In the genomic region with DNA sequence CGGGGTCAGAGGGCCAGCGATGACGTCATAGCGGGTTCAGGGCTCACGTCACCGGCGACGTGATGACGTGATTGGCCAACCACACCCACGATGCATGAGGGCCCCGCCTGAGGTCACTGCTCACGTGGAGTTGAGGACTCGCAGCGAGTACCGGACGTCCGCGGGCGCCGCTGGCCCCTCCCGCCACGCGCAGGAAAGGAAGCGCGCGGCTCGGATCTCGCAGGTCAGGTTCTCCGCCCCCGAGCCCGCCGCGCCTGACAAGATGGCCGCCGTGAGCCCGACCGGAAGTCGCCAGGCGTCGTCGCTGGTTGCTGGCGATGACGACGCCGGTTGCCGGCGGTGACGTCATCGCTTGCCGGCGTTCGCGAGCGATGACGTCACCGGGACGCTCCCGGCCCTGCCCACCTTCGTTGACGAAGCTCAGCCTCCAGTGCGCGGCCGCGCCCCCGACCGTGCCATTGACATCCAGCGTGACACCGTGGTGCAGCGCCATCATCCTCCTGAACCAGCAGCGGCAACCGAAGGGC, we compare ENCODE assay signal across 8 mouse cellular contexts. TPM values are rescaled to one million over a fixed set of nuclear protein-coding genes. Genes with fewer than 3 reads are reported as not detected.
DNase-seq lines count a peak whose midpoint lies in the region; ATAC-seq lines count a peak whose summit lies in the region.

No protein-coding gene starts in this region.

- H3K36me3 ChIP-seq in embryonic facial prominence, embryonic 13.5 days = no peaks in the 10 kb centered on the region
- no peaks in the 10 kb centered on the region for H3K36me3 ChIP-seq in heart, embryonic 16.5 days (ENCODE audit: control insufficient read depth, insufficient read depth)
- no peaks in the 10 kb centered on the region for H3K36me3 ChIP-seq in liver, embryonic 15.5 days (replicated peaks)
- H3K36me3 ChIP-seq in neural tube, embryonic 13.5 days = no peaks in the 10 kb centered on the region

- DNase-seq in B cell, adult 2 months = peak; percentile 88 to 89
- DNase-seq in adrenal gland, postnatal 10 days = peak; percentile 85
- peak; percentile 90 for DNase-seq in kidney, postnatal 10 days
- DNase-seq in telencephalon, adult 2 months (ENCODE audit: low read depth, low spot score) = peak; percentile 66

- WGBS in embryonic facial prominence, embryonic 13.5 days = 2% methylated on average over 71 of the region's 71 CpGs
- 3% methylated on average over 71 of the region's 71 CpGs for WGBS in heart, embryonic 16.5 days
- WGBS in liver, embryonic 15.5 days (ENCODE audit: insufficient replicate concordance) = 1% methylated on average over 71 of the region's 71 CpGs
- WGBS in neural tube, embryonic 13.5 days = 3% methylated on average over 67 of the region's 71 CpGs

- H3K27me3 ChIP-seq in embryonic facial prominence, embryonic 13.5 days = no peaks in the 10 kb centered on the region
- no peaks in the 10 kb centered on the region for H3K27me3 ChIP-seq in heart, embryonic 16.5 days (ENCODE audit: control insufficient read depth, insufficient read depth, low read length)
- H3K27me3 ChIP-seq in liver, embryonic 15.5 days = peaks cover 5% of the 10 kb centered on the region; the same call in 1 of the 2 replicates
- H3K27me3 ChIP-seq in neural tube, embryonic 13.5 days = no peaks in the 10 kb centered on the region

- peak overlapping the region; percentile 82 for H3K27ac ChIP-seq in embryonic facial prominence, embryonic 13.5 days
- peak overlapping the region; percentile 80 for H3K27ac ChIP-seq in heart, embryonic 16.5 days (ENCODE audit: low read length)
- H3K27ac ChIP-seq in liver, embryonic 15.5 days (replicated peaks) = peak overlapping the region; percentile 79
- H3K27ac ChIP-seq in neural tube, embryonic 13.5 days (replicated peaks) = peak overlapping the region; percentile 93

- 0 out of 2 replicates have a peak, but pooled peaks cover 4% of the 10 kb centered on the region for H3K9me3 ChIP-seq in embryonic facial prominence, embryonic 13.5 days
- peaks cover 8% of the 10 kb centered on the region for H3K9me3 ChIP-seq in heart, embryonic 16.5 days (replicated peaks; ENCODE audit: control insufficient read depth, low read length)
- 0 out of 2 replicates have a peak, but pooled peaks cover 5% of the 10 kb centered on the region for H3K9me3 ChIP-seq in liver, embryonic 15.5 days (replicated peaks)
- H3K9me3 ChIP-seq in neural tube, embryonic 13.5 days = no peaks in the 10 kb centered on the region

- H3K9ac ChIP-seq in embryonic facial prominence, embryonic 13.5 days = peak overlapping the region; percentile 54; the same call in 1 of the 2 replicates
- peak overlapping the region; percentile 56 for H3K9ac ChIP-seq in heart, embryonic 16.5 days (ENCODE audit: low read length)
- no peak overlapping the region; the same call in 1 of the 2 replicates for H3K9ac ChIP-seq in liver, embryonic 15.5 days
- H3K9ac ChIP-seq in neural tube, embryonic 13.5 days = peak overlapping the region; percentile 55

- peak overlapping the region; percentile 65 for H3K4me2 ChIP-seq in embryonic facial prominence, embryonic 13.5 days
- H3K4me2 ChIP-seq in heart, embryonic 16.5 days (ENCODE audit: low read depth, low read length) = peak overlapping the region; percentile 82
- peak overlapping the region; percentile 78 for H3K4me2 ChIP-seq in liver, embryonic 15.5 days
- H3K4me2 ChIP-seq in neural tube, embryonic 13.5 days = peak overlapping the region; percentile 63

- peak; percentile 26; the same call in 1 of the 2 replicates for ATAC-seq in embryonic facial prominence, embryonic 13.5 days (ENCODE audit: insufficient number of reproducible peaks, insufficient read depth, low FRiP score, low TSS enrichment, low read depth)
- ATAC-seq in heart, embryonic 16.5 days (replicated peaks; ENCODE audit: extremely low read depth, insufficient read depth, low FRiP score) = peak; percentile 31
- peak; percentile 8 for ATAC-seq in liver, embryonic 15.5 days (ENCODE audit: insufficient read depth)
- ATAC-seq in neural tube, embryonic 13.5 days (ENCODE audit: low read depth) = peak; percentile 61

- no peaks in the 10 kb centered on the region; the same call in 1 of the 2 replicates for H3K4me1 ChIP-seq in embryonic facial prominence, embryonic 13.5 days
- H3K4me1 ChIP-seq in heart, embryonic 16.5 days (ENCODE audit: control insufficient read depth, insufficient read depth, low read length) = no peaks in the 10 kb centered on the region
- peaks cover 26% of the 10 kb centered on the region for H3K4me1 ChIP-seq in liver, embryonic 15.5 days (replicated peaks)
- H3K4me1 ChIP-seq in neural tube, embryonic 13.5 days (replicated peaks) = 0 out of 2 replicates have a peak, but pooled peaks cover 4% of the 10 kb centered on the region

- H3K4me3 ChIP-seq in embryonic facial prominence, embryonic 13.5 days = peak overlapping the region; percentile 59
- H3K4me3 ChIP-seq in heart, embryonic 16.5 days (ENCODE audit: low read length) = peak overlapping the region; percentile 69
- H3K4me3 ChIP-seq in liver, embryonic 15.5 days (replicated peaks) = peak overlapping the region; percentile 59
- peak overlapping the region; percentile 57 for H3K4me3 ChIP-seq in neural tube, embryonic 13.5 days

RNA-seq across cellular contexts. Expression of a gene that starts 1.8 kb away (rescaled TPM):
- total RNA-seq in adrenal gland, postnatal 10 days (2021) = 10 to 100 TPM; 14.8 to 24.7 TPM
- 36.7 and 40.4 TPM in 2 replicates for polyA plus RNA-seq in embryonic facial prominence, embryonic 13.5 days (2015; fragmentation: Nextera tagmentation; extraction: Ambion mirVana)
- 31.8 and 36.3 TPM in 2 replicates for polyA plus RNA-seq in heart, embryonic 16.5 days (2015; fragmentation: Nextera tagmentation; extraction: Ambion mirVana)
- 15.8 and 19.1 TPM in 2 replicates for polyA plus RNA-seq in liver, embryonic 15.5 days (2015; fragmentation: Nextera tagmentation; extraction: Ambion mirVana)
- polyA plus RNA-seq in neural tube, embryonic 13.5 days (2015; fragmentation: Nextera tagmentation; extraction: Ambion mirVana) = 62.1 and 62.4 TPM in 2 replicates

RNA-seq across cellular contexts. Expression of a gene that starts 42.8 kb away (rescaled TPM):
- not detected for total RNA-seq in adrenal gland, postnatal 10 days (2021)
- not detected in 2 replicates for polyA plus RNA-seq in embryonic facial prominence, embryonic 13.5 days (2015; fragmentation: Nextera tagmentation; extraction: Ambion mirVana)
- not detected in 2 replicates for polyA plus RNA-seq in heart, embryonic 16.5 days (2015; fragmentation: Nextera tagmentation; extraction: Ambion mirVana)
- polyA plus RNA-seq in liver, embryonic 15.5 days (2015; fragmentation: Nextera tagmentation; extraction: Ambion mirVana) = not detected in 2 replicates
- not detected in 2 replicates for polyA plus RNA-seq in neural tube, embryonic 13.5 days (2015; fragmentation: Nextera tagmentation; extraction: Ambion mirVana)

RNA-seq across cellular contexts. Expression of a gene that starts 50.4 kb away (rescaled TPM):
- total RNA-seq in adrenal gland, postnatal 10 days (2021) = under 1 TPM in 1 of 2 experiments, not detected in 1; 0.27 TPM
- polyA plus RNA-seq in embryonic facial prominence, embryonic 13.5 days (2015; fragmentation: Nextera tagmentation; extraction: Ambion mirVana) = 0.29 TPM in 1 of 2 replicates, not detected in the other
- polyA plus RNA-seq in heart, embryonic 16.5 days (2015; fragmentation: Nextera tagmentation; extraction: Ambion mirVana) = 0.18 and 0.21 TPM in 2 replicates
- polyA plus RNA-seq in liver, embryonic 15.5 days (2015; fragmentation: Nextera tagmentation; extraction: Ambion mirVana) = not detected in 2 replicates
- polyA plus RNA-seq in neural tube, embryonic 13.5 days (2015; fragmentation: Nextera tagmentation; extraction: Ambion mirVana) = 0.13 TPM in 1 of 2 replicates, not detected in the other

Comparison
In these comparisons a context has a peak if more than half of its experiments do, and no peak if none do; other contexts are left out.
1. Peak in every context shown above with its lines: DNase-seq, ATAC-seq, H3K4me3 ChIP-seq and H3K27ac ChIP-seq.
2. ATAC-seq: peak in every context shown above with its lines; median percentile 61 in neural tube, embryonic 13.5 days; 31 in heart, embryonic 16.5 days; 26 in embryonic facial prominence, embryonic 13.5 days; 8 in liver, embryonic 15.5 days.